Mouse (Mus musculus) thymus, adult 2 months (tissue): ENCODE data around the gene Nup210l.

Experiments used
- CTCF ChIP-seq: fragments of 200-500 bp; IDR thresholded peaks from 2 replicates; pipeline ENCODE4 v1.5.1; 2012; ENCODE audit warnings: mild to moderate bottlenecking, control low read depth, low read length, moderate library complexity, borderline replicate concordance; ENCODE audit not compliant: control insufficient read depth, poor library complexity, insufficient read depth; ENCODE audit errors: extremely low read depth
- POLR2A ChIP-seq: fragments of 200-500 bp; IDR thresholded peaks from 2 replicates; pipeline ENCODE4 v1.6.1; 2012; ENCODE audit warnings: mild to moderate bottlenecking, low read length, control low read depth, moderate library complexity; ENCODE audit not compliant: control insufficient read depth, poor library complexity, insufficient read depth; ENCODE audit errors: extremely low read depth

GRCm38 (mm10) chr3:90146651-90147050 is 42.7 kb downstream of the Nup210l start:
- TF ChIP-seq POLR2A (no peak), CTCF (no peak)
